Mouse (Mus musculus) frontal cortex, postnatal 36 days (tissue): ENCODE data around the gene Samd13.

Source experiments
- DNase-seq, 2 experiments: peaks; one replicate each; pipeline ENCODE4 v3.0.0; 2022; ENCODE audit warnings: low spot score in 2 of 2

The Samd13 gene

GRCm38 (mm10) chr3:146671121-146671520 lies 14.3 kb downstream of the Samd13 start:
- no peak for DNase-seq

GRCm38 (mm10) chr3:146661907-146662306 lies 23.5 kb downstream of the Samd13 start:
- DNase-seq = no peak

GRCm38 (mm10) chr3:146661001-146661400 lies 24.4 kb downstream of the Samd13 start:
- no peak for DNase-seq

- DNase-seq = no peak
These were observed 26.1 kb downstream of the Samd13 start for GRCm38 (mm10) chr3:146659321-146659720.

- no peak for DNase-seq
These were observed 27.2 kb downstream of the Samd13 start for GRCm38 (mm10) chr3:146658061-146658639.

GRCm38 (mm10) chr3:146657433-146657832 lies 28.0 kb downstream of the Samd13 start:
- no peak for DNase-seq

- DNase-seq = no peak
These were observed 30.2 kb downstream of the Samd13 start for GRCm38 (mm10) chr3:146655111-146655577.

- no peak for DNase-seq
These were observed 31.7 kb downstream of the Samd13 start for GRCm38 (mm10) chr3:146653692-146654091.

- DNase-seq = no peak
These were observed 33.0 kb downstream of the Samd13 start for GRCm38 (mm10) chr3:146652431-146652830.

GRCm38 (mm10) chr3:146651217-146651616 lies 34.2 kb downstream of the Samd13 start, which contains the start of gene 4930503B20Rik:
Gene 4930503B20Rik, minus strand, starts transcription at chr3:146651317.
- no peak for DNase-seq

- no peak for DNase-seq
These were observed 34.7 kb downstream of the Samd13 start for GRCm38 (mm10) chr3:146650716-146651115.

- no peak for DNase-seq
These were observed 36.0 kb downstream of the Samd13 start for GRCm38 (mm10) chr3:146649311-146649894.

GRCm38 (mm10) chr3:146641818-146642427 lies 43.5 kb downstream of the Samd13 start:
- DNase-seq = no peak

- DNase-seq = no peak
These were observed 52.9 kb downstream of the Samd13 start for GRCm38 (mm10) chr3:146632506-146632905.

- no peak for DNase-seq
These were observed 57.0 kb downstream of the Samd13 start for GRCm38 (mm10) chr3:146628227-146628982.

- peak; percentile 39 to 60 for DNase-seq
These were observed 59.6 kb downstream of the Samd13 start for GRCm38 (mm10) chr3:146625766-146626165.

- DNase-seq = peak; percentile 51 to 74
These were observed 63.4 kb downstream of the Samd13 start for GRCm38 (mm10) chr3:146621966-146622365.

GRCm38 (mm10) chr3:146620555-146621249 lies 64.7 kb downstream of the Samd13 start:
- peak in 1 of 2 experiments; percentile 92 for DNase-seq

GRCm38 (mm10) chr3:146620101-146620500 lies 65.3 kb downstream of the Samd13 start:
- peak in 1 of 2 experiments; percentile 80 for DNase-seq

- no peak for DNase-seq
These were observed 67.0 kb downstream of the Samd13 start for GRCm38 (mm10) chr3:146618357-146618756.

- no peak for DNase-seq
These were observed 67.4 kb downstream of the Samd13 start for GRCm38 (mm10) chr3:146617946-146618345.
